Comparison of ENCODE assay signal across 18 mouse cellular contexts in genomic region chr16:38271601-38272000, GRCm38 (mm10). TPM values are rescaled to one million over a fixed set of nuclear protein-coding genes. Genes with fewer than 3 reads are reported as not detected.
"Had no signal": no experiment of that assay in that cellular context is flagged by ENCODE, and none has a peak within 500 bp of the region (broad histone marks: within the 10 kb centered on the region; RNA-seq: fewer than 3 reads in every experiment).

No protein-coding gene starts in this region.

- H3K4me1 ChIP-seq: limb, embryonic 12.5 days; neural tube, embryonic 12.5 days had no signal

- H3K4me3 ChIP-seq: layer of hippocampus, adult 2 months; limb, embryonic 12.5 days; midbrain, embryonic 12.5 days; neural tube, embryonic 12.5 days had no signal

- H3K27me3 ChIP-seq: limb, embryonic 12.5 days; midbrain, embryonic 12.5 days; neural tube, embryonic 12.5 days had no signal

- H3K4me2 ChIP-seq: limb, embryonic 12.5 days; midbrain, embryonic 12.5 days; neural tube, embryonic 12.5 days had no signal

- H3K27ac ChIP-seq: layer of hippocampus, adult 2 months; limb, embryonic 12.5 days; liver, embryonic 14.5 days; midbrain, embryonic 12.5 days; neural tube, embryonic 12.5 days had no signal

- DNase-seq: kidney, postnatal 10 days; kidney, postnatal 4 days; lung, adult 18-20 months; lung, postnatal 36 days; right cerebral cortex, postnatal 4 days; spleen, adult 18-20 months; thymus, adult 2 months; thymus, postnatal 36 days had no signal

- H3K9ac ChIP-seq: limb, embryonic 12.5 days; liver, embryonic 14.5 days; midbrain, embryonic 12.5 days; neural tube, embryonic 12.5 days had no signal

- H3K9me3 ChIP-seq: limb, embryonic 12.5 days; midbrain, embryonic 12.5 days; neural tube, embryonic 12.5 days had no signal

- H3K36me3 ChIP-seq: limb, embryonic 12.5 days; midbrain, embryonic 12.5 days; neural tube, embryonic 12.5 days had no signal

RNA-seq across cellular contexts. Expression of gene Nr1i2, which starts 23.0 kb away (rescaled TPM):
- total RNA-seq: layer of hippocampus, adult 2 months; layer of hippocampus, postnatal 10 days; left cerebral cortex, postnatal 36 days; megakaryocyte progenitor cell, adult 5-6 weeks; neutrophil, adult 5-6 weeks had no signal
- polyA plus RNA-seq: limb, embryonic 12.5 days; lung, embryonic 16.5 days; midbrain, embryonic 12.5 days; neural tube, embryonic 12.5 days had no signal
